Mouse (Mus musculus) ES-Bruce4 (cell line): ENCODE results near the gene Fto.

Experiments
- CTCF ChIP-seq: IDR thresholded peaks from one replicate; pipeline ENCODE4 v1.8.1; 2011; ENCODE audit warnings: low read depth, low read length
- EP300 ChIP-seq: IDR thresholded peaks from 2 replicates; pipeline ENCODE4 v1.6.1; 2011; ENCODE audit warnings: low read depth, low read length; ENCODE audit not compliant: insufficient read depth
- POLR2A ChIP-seq: IDR thresholded peaks from one replicate; pipeline ENCODE4 v1.8.1; 2011; ENCODE audit warnings: low read length; ENCODE audit not compliant: insufficient read depth

- TF ChIP-seq POLR2A (no peak), EP300 (no peak), CTCF (no peak)
Measured at GRCm38 (mm10) chr8:91617772-91618171, 304.4 kb downstream of the Fto start.
